Mouse (Mus musculus): ENCODE measurements around the gene Ppm1n. TPM values are rescaled to one million over a fixed set of nuclear protein-coding genes. Genes with fewer than 3 reads are reported as not detected.
A peak's percentile ranks its signal among the peaks of the same experiment; 100 is the strongest.

The Ppm1n gene
- total and polyA plus RNA-seq, 2 experiments from 2014 or later: 0.56 TPM; not detected in 1

GRCm38 (mm10) chr7:19300501-19301421 lies 20.9 kb upstream of the Ppm1n start:
- H3K36me3 ChIP-seq (replicated peaks; ENCODE audit: control insufficient read depth, insufficient read depth, low read length): no peaks in the 10 kb centered on the region
- peaks cover 22% of the 10 kb centered on the region for H3K27me3 ChIP-seq (ENCODE audit: control insufficient read depth, insufficient read depth, low read length)
- H3K4me3 ChIP-seq (ENCODE audit: low read depth, low read length): peak overlapping the region; percentile 47
- under 1% methylated on average over 29 of the region's 29 CpGs for WGBS
- ATAC-seq (ENCODE audit: insufficient read depth, low read depth) (peak; percentile 58), DNase-seq (ENCODE audit: low spot score) (peak; percentile 65)
- peak; percentile 76; the same call in 1 of the 2 replicates for TF ChIP-seq EP300 (IDR thresholded peaks at IDR 0.05; ENCODE audit: low read depth)
- peak; percentile 90 for TF ChIP-seq CTCF (IDR thresholded peaks at IDR 0.05; ENCODE audit: low read depth)
- H3K4me1 ChIP-seq (ENCODE audit: control insufficient read depth, insufficient read depth): peaks cover 14% of the 10 kb centered on the region; the same call in 1 of the 2 replicates
- no peaks in the 10 kb centered on the region for H3K9me3 ChIP-seq (replicated peaks; ENCODE audit: control insufficient read depth, low read length)
- 0 out of 2 replicates have a peak overlapping the region, but pooled peaks have one; percentile 21 for H3K27ac ChIP-seq (ENCODE audit: low read depth)
- peak overlapping the region; percentile 48; the same call in 1 of the 2 replicates for H3K9ac ChIP-seq (replicated peaks; ENCODE audit: low read depth, low read length)
- peak overlapping the region; percentile 50 for H3K4me2 ChIP-seq (ENCODE audit: low read depth, low read length)

GRCm38 (mm10) chr7:19299194-19299593 lies 19.3 kb upstream of the Ppm1n start:
- Histone ChIP-seq H3K4me2 (ENCODE audit: low read depth, low read length) (no peak overlapping the region), H3K9me3 (replicated peaks; ENCODE audit: control insufficient read depth, low read length) (no peaks in the 10 kb centered on the region), H3K27ac (ENCODE audit: low read depth) (no peak overlapping the region), H3K4me1 (ENCODE audit: control insufficient read depth, insufficient read depth) (peaks cover 10% of the 10 kb centered on the region; the same call in 1 of the 2 replicates), H3K27me3 (ENCODE audit: control insufficient read depth, insufficient read depth, low read length) (0 out of 2 replicates have a peak, but pooled peaks cover 12% of the 10 kb centered on the region), H3K36me3 (replicated peaks; ENCODE audit: control insufficient read depth, insufficient read depth, low read length) (no peaks in the 10 kb centered on the region), H3K4me3 (ENCODE audit: low read depth, low read length) (no peak overlapping the region), H3K9ac (replicated peaks; ENCODE audit: low read depth, low read length) (no peak overlapping the region)
- TF ChIP-seq EP300 (IDR thresholded peaks at IDR 0.05; ENCODE audit: low read depth) (no peak), CTCF (IDR thresholded peaks at IDR 0.05; ENCODE audit: low read depth) (peak; percentile 71)
- WGBS: 22% methylated on average over 3 of the region's 3 CpGs
- ATAC-seq (ENCODE audit: insufficient read depth, low read depth) (no peak), DNase-seq (ENCODE audit: low spot score) (no peak)

- DNase-seq (ENCODE audit: low spot score): no peak
- ATAC-seq (ENCODE audit: insufficient read depth, low read depth): no peak
- Histone ChIP-seq H3K4me2 (ENCODE audit: low read depth, low read length) (no peak overlapping the region), H3K27me3 (ENCODE audit: control insufficient read depth, insufficient read depth, low read length) (0 out of 2 replicates have a peak, but pooled peaks cover 5% of the 10 kb centered on the region), H3K9ac (replicated peaks; ENCODE audit: low read depth, low read length) (no peak overlapping the region), H3K9me3 (replicated peaks; ENCODE audit: control insufficient read depth, low read length) (no peaks in the 10 kb centered on the region), H3K4me1 (ENCODE audit: control insufficient read depth, insufficient read depth) (0 out of 2 replicates have a peak, but pooled peaks cover 5% of the 10 kb centered on the region), H3K36me3 (replicated peaks; ENCODE audit: control insufficient read depth, insufficient read depth, low read length) (no peaks in the 10 kb centered on the region), H3K4me3 (ENCODE audit: low read depth, low read length) (no peak overlapping the region), H3K27ac (ENCODE audit: low read depth) (no peak overlapping the region)
- WGBS: 78% methylated on average over 5 of the region's 5 CpGs
- TF ChIP-seq CTCF (IDR thresholded peaks at IDR 0.05; ENCODE audit: low read depth) (no peak), EP300 (IDR thresholded peaks at IDR 0.05; ENCODE audit: low read depth) (no peak)
Measured at GRCm38 (mm10) chr7:19297794-19298193, 17.9 kb upstream of the Ppm1n start.

- Histone ChIP-seq H3K27me3 (ENCODE audit: control insufficient read depth, insufficient read depth, low read length) (no peaks in the 10 kb centered on the region), H3K36me3 (replicated peaks; ENCODE audit: control insufficient read depth, insufficient read depth, low read length) (no peaks in the 10 kb centered on the region), H3K4me3 (ENCODE audit: low read depth, low read length) (no peak overlapping the region), H3K4me1 (ENCODE audit: control insufficient read depth, insufficient read depth) (0 out of 2 replicates have a peak, but pooled peaks cover 5% of the 10 kb centered on the region), H3K9me3 (replicated peaks; ENCODE audit: control insufficient read depth, low read length) (no peaks in the 10 kb centered on the region), H3K4me2 (ENCODE audit: low read depth, low read length) (no peak overlapping the region), H3K27ac (ENCODE audit: low read depth) (no peak overlapping the region), H3K9ac (replicated peaks; ENCODE audit: low read depth, low read length) (no peak overlapping the region)
- no peak for DNase-seq (ENCODE audit: low spot score)
- WGBS: 80% methylated on average over 6 of the region's 6 CpGs
- TF ChIP-seq CTCF (IDR thresholded peaks at IDR 0.05; ENCODE audit: low read depth) (no peak), EP300 (IDR thresholded peaks at IDR 0.05; ENCODE audit: low read depth) (no peak)
- no peak for ATAC-seq (ENCODE audit: insufficient read depth, low read depth)
Measured at GRCm38 (mm10) chr7:19297034-19297433, 17.2 kb upstream of the Ppm1n start.

GRCm38 (mm10) chr7:19295503-19296185 lies 15.8 kb upstream of the Ppm1n start:
- WGBS: 18% methylated on average over 22 of the region's 22 CpGs
- H3K27ac ChIP-seq (ENCODE audit: low read depth): no peak overlapping the region

More at GRCm38 (mm10) chr7:19295503-19296185, 15.8 kb upstream of the Ppm1n start:
- H3K4me3 ChIP-seq (ENCODE audit: low read depth, low read length): peak overlapping the region; percentile 22
- H3K36me3 ChIP-seq (replicated peaks; ENCODE audit: control insufficient read depth, insufficient read depth, low read length): no peaks in the 10 kb centered on the region
- DNase-seq (ENCODE audit: low spot score) (peak; percentile 88), ATAC-seq (ENCODE audit: insufficient read depth, low read depth) (peak; percentile 76)
- no peak for TF ChIP-seq EP300 (IDR thresholded peaks at IDR 0.05; ENCODE audit: low read depth)
- TF ChIP-seq CTCF (IDR thresholded peaks at IDR 0.05; ENCODE audit: low read depth): peak; percentile 90
- no peak overlapping the region for H3K9ac ChIP-seq (replicated peaks; ENCODE audit: low read depth, low read length)
- peak overlapping the region; percentile 55 for H3K4me2 ChIP-seq (ENCODE audit: low read depth, low read length)
- H3K27me3 ChIP-seq (ENCODE audit: control insufficient read depth, insufficient read depth, low read length): no peaks in the 10 kb centered on the region
- no peaks in the 10 kb centered on the region for H3K9me3 ChIP-seq (replicated peaks; ENCODE audit: control insufficient read depth, low read length)
- H3K4me1 ChIP-seq (ENCODE audit: control insufficient read depth, insufficient read depth): 0 out of 2 replicates have a peak, but pooled peaks cover under 1% of the 10 kb centered on the region
